Mouse (Mus musculus) cerebellum, adult 2 months (tissue): ENCODE results near the gene C3.

ENCODE experiments used
- CTCF ChIP-seq: fragments of 200-500 bp; IDR thresholded peaks from 2 replicates; pipeline ENCODE4 v1.5.1; 2011; ENCODE audit warnings: low read depth, mild to moderate bottlenecking, control low read depth, low read length, moderate library complexity, borderline replicate concordance; ENCODE audit not compliant: insufficient read depth
- POLR2A ChIP-seq: fragments of 200-500 bp; IDR thresholded peaks from 2 replicates; pipeline ENCODE4 v1.6.1; 2011; ENCODE audit warnings: low read length, control low read depth, borderline replicate concordance; ENCODE audit not compliant: insufficient read depth

DNA sequence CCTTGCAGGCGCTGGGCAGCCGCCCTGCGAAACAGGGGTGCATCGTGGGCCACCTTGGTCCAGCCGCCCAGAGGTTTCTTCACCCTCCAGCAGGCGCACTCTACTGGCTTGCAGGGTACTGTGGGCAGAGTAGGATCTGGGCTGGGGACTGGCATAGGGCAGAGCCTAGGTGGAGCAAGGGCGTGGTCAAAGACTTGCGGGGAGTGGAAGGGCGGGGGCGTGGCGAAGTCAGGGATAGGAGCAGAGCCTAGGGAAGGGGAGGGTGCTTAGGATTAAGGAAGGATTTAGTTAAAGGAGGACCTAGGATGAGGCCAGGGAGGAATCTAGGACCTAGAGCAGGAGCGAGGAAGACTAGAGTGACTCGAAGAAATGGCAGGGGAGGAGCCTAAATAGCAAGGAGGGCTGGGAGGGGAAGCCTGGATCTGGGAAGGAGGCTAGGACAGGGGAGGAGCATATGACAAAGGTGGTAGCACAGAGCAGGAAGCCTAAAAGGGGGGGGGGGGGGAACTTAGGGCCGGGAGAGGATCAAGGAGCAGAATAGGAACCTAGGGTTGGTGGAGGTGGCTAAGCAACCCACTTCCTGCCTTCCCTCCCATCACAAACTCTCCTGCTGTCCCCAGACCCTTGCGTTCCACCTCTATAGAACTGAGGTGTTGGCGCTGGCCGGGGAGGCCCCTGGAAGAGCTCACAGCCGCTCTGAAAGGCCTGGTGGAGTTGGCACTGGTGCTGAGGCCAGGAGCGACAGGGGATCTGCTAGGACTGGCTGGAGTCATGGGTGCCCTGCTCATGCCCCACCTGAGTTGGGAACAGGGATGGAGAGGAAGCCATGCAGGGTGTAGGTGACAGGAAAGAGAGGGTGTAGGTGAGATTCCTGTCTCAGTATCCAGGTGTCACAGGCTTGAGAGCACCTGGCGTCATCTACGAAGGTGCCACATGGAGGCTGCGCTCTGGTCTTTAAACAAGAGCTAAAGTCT lies 37.3 kb upstream of the C3 start:
- TF ChIP-seq POLR2A (no peak), CTCF (no peak)
